Mouse (Mus musculus) CD4-positive naive resting alpha-beta T cell, adult 57 days (primary cell): ENCODE data around the gene Hrh3. TPM values are rescaled to one million over a fixed set of nuclear protein-coding genes. Genes with fewer than 3 reads are reported as not detected.

ENCODE experiments used
- total RNA-seq: library from RNA; stranded (reverse); gene quantifications from one replicate; pipeline ENCODE4 v1.2.4, GENCODE M21; 2023

Gene Hrh3
- total RNA-seq, result not detected

GRCm38 (mm10) chr2:180103978-180104658, at the start of gene Hrh3:
Hrh3 (minus strand) TSS chr2:180104488.

DNA sequence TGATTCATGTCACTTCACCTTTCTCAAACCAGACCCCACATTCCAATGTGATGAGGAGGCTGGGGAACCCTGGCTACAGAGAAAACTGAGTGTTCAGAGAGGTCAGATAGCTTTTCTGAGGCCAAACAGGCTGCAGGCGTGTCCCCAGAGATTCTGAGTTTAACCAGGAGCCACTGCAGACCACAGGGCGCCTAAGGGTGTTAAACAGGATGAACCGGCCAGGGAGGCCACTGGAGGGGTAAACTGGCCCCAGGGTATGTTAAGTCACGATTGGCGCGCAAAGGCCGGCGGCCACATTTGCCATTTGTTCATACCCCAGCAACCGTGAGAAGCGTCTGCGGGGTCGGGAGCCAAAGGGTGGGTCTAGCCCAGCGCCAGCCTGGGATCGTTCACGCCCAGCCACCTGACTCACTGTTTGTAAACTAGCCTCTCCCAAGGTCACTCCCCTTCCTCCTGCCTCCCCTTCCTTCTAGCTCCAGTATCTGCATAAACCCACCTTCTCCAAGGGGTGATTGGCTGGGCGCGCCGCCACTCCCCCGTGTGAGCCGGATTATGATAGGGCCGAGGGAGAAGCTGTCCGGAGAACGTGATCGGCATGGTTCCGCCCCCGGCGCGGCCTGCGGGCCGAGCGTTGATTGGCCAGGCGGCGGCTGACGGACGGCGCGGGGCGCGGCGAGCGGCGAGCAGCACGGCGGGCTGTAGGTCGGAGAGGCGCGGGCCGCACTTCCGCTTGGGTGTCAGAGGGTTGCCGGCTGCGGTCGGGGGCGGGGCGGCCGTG, 14.6 kb upstream of the Hrh3 start, which contains the start of gene Osbpl2:
Gene Osbpl2, plus strand, starts transcription at position 646 of the 778 bp plus-strand sequence.

DNA sequence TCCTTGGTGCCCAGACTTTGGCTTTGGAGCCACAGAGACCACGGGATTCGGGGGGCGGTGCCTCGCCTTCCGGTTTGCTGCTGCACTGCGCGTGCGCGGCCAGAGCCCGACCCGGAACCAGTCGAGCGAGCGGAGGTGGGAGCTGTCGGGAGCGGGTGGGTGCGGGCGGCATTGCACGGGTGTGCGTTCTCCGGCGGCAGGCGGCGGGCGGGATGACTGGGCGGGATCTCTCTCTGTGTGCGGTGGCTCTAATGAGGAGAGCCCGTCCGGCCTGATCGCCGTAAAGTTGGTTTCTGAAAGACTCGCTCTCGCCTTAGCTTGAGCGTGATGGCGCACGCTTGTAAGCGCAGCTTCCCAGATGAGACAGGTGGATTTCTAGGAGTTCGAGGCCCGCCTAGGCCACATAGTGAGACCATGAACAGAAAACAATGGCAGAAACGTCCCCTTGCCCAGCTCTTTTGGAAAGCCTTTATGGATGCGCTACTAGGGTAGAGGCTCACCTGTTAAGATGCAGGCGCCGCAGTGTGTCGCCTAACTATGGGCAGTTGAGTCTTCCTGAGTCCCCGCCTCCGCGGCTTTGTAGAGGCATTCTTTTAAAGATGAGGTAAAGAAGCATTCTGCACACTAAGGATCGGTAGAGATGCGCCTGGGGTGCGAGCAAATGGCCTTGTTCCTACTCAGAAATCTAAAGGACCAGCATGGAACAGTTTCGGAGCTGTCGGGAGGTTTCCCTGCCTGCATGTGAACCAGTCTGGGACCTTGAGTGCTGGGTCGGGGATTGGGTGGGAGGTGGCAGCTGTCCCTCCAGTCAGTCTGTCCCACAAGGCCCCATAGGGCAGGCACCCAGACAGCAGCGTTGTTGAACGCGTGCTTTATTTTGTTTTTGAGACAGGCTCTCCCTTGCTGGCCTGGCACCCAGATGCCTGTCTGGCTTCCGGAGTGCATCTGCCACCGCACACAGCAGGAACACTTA, 33.5 kb downstream of the Hrh3 start, which contains the start of gene Mtg2:
Gene Mtg2, plus strand, starts transcription at position 108 of the 973 bp plus-strand sequence.

Other genes with a start within 250 kb of the Hrh3 start
- gene Taf4, start 127.8 kb downstream of the Hrh3 start, total RNA-seq, result 43.8 TPM
- 45.3 TPM for gene Lsm14b, start 79.5 kb downstream of the Hrh3 start, total RNA-seq
- 143 TPM for gene Psma7, start 62.1 kb downstream of the Hrh3 start, total RNA-seq
- 6.9 TPM for gene Ss18l1, start 62.0 kb downstream of the Hrh3 start, total RNA-seq
- 22.3 TPM for gene Mtg2, start 33.9 kb downstream of the Hrh3 start, total RNA-seq
- gene Osbpl2, start 14.8 kb upstream of the Hrh3 start, total RNA-seq, result 31.3 TPM
- gene Adrm1, start 67.0 kb upstream of the Hrh3 start, total RNA-seq, result 132 TPM
- 0.65 TPM for gene Lama5, start 121.4 kb upstream of the Hrh3 start, total RNA-seq
- 2,598 TPM for gene Rps21, start 152.9 kb upstream of the Hrh3 start, total RNA-seq
- gene Cables2, start 169.0 kb upstream of the Hrh3 start, total RNA-seq, result 41.5 TPM
- not detected for gene Rbbp8nl, start 185.4 kb upstream of the Hrh3 start, total RNA-seq
- not detected for gene Gata5, start 230.2 kb upstream of the Hrh3 start, total RNA-seq